Mouse (Mus musculus) small intestine, adult 2 months (tissue): ENCODE measurements around the gene Rab11fip2. TPM values are rescaled to one million over a fixed set of nuclear protein-coding genes. Genes with fewer than 3 reads are reported as not detected.

ENCODE experiments used
- H3K27ac ChIP-seq: fragments of 200-500 bp; 2 replicates; pipeline ENCODE4 v1.5.1; 2012; ENCODE audit warnings: low read depth, low read length, control low read depth, inconsistent platforms; ENCODE audit not compliant: insufficient read depth
- H3K27me3 ChIP-seq: fragments of 200-500 bp; 2 replicates; pipeline ENCODE4 v1.6.1; 2012; ENCODE audit warnings: mild to moderate bottlenecking, moderate library complexity, low read length, inconsistent platforms; ENCODE audit not compliant: control insufficient read depth, insufficient read depth
- H3K36me3 ChIP-seq: fragments of 200-500 bp; 2 replicates; pipeline ENCODE4 v1.6.1; 2012; ENCODE audit warnings: mild to moderate bottlenecking, low read length, control low read depth, inconsistent platforms; ENCODE audit not compliant: control insufficient read depth, insufficient read depth
- H3K4me1 ChIP-seq: fragments of 200-500 bp; 2 replicates; pipeline ENCODE4 v1.6.1; 2012; ENCODE audit warnings: low read length, inconsistent platforms, mixed read lengths; ENCODE audit not compliant: control insufficient read depth, insufficient read depth, insufficient read length
- H3K4me3 ChIP-seq: fragments of 200-500 bp; 2 replicates; pipeline ENCODE4 v1.5.1; 2012; ENCODE audit warnings: low read depth, mild to moderate bottlenecking, control low read depth, inconsistent platforms, low read length, moderate library complexity
- CTCF ChIP-seq: fragments of 200-500 bp; IDR thresholded peaks from 2 replicates; pipeline ENCODE4 v1.5.1; 2012; ENCODE audit warnings: low read depth, mild to moderate bottlenecking, control low read depth, inconsistent platforms, low read length, moderate library complexity, mixed read lengths; ENCODE audit not compliant: insufficient replicate concordance, insufficient read length; ENCODE audit errors: extremely low read depth
- POLR2A ChIP-seq: fragments of 200-500 bp; IDR thresholded peaks from 2 replicates; pipeline ENCODE4 v1.6.1; 2012; ENCODE audit warnings: low read depth, mild to moderate bottlenecking, control low read depth, inconsistent platforms, low read length, moderate library complexity
- WGBS: fragments of 180-500 bp; shearing (Covaris S2); methylation state at CpG from one replicate; pipeline ENCODE4 v1.1.7; 2018; 5-methylcytosine and 5-hydroxymethylcytosine counted together
- polyA plus RNA-seq: library from polyadenylated mRNA; depleted of rRNA; stranded (reverse); fragments of >200 nt; gene quantifications from 2 replicates; pipeline ENCODE4 v1.2.3, GENCODE M21; 2012; rRNA removed

Gene Rab11fip2
- polyA plus RNA-seq = 0.19 and 0.42 TPM in 2 replicates

GRCm38 (mm10) chr19:59943322-59943871 is at the start of gene Rab11fip2:
Rab11fip2 (minus strand) TSS chr19:59943654.
- TF ChIP-seq POLR2A = peak; percentile 85
- TF ChIP-seq CTCF = no peak
- 1% methylated on average over 70 of the region's 72 CpGs for WGBS
- H3K4me3 ChIP-seq = peak within 1 kb of the TSS; percentile 98

GRCm38 (mm10) chr19:59981588-59981987 is 38.1 kb upstream of the Rab11fip2 start:
- Histone ChIP-seq H3K27me3 (no peaks in the 10 kb centered on the region), H3K4me1 (no peaks in the 10 kb centered on the region), H3K4me3 (no peak overlapping the region), H3K36me3 (no peaks in the 10 kb centered on the region), H3K27ac (no peak overlapping the region)
- WGBS = 89% methylated on average over 1 of the region's 1 CpGs
- no peak for TF ChIP-seq CTCF
- TF ChIP-seq POLR2A = no peak

More at GRCm38 (mm10) chr19:59943322-59943871, at the start of gene Rab11fip2:
- Histone ChIP-seq H3K4me1 (peaks cover 2% of the 10 kb centered on the region), H3K27me3 (no peaks in the 10 kb centered on the region), H3K36me3 (no peaks in the 10 kb centered on the region), H3K27ac (peak within 1 kb of the TSS; percentile 91)

- WGBS = 67% methylated on average over 3 of the region's 3 CpGs
- no peaks in the 10 kb centered on the region for H3K4me1 ChIP-seq
- no peaks in the 10 kb centered on the region for H3K36me3 ChIP-seq
- no peaks in the 10 kb centered on the region for H3K27me3 ChIP-seq
- no peak overlapping the region for H3K4me3 ChIP-seq
- TF ChIP-seq POLR2A (no peak), CTCF (no peak)
- no peak overlapping the region for H3K27ac ChIP-seq
These were observed 11.5 kb upstream of the Rab11fip2 start for GRCm38 (mm10) chr19:59954936-59955335.

GRCm38 (mm10) chr19:59949731-59950130 is 6.3 kb upstream of the Rab11fip2 start:
- TF ChIP-seq CTCF (no peak), POLR2A (no peak)
- Histone ChIP-seq H3K4me1 (no peaks in the 10 kb centered on the region), H3K36me3 (no peaks in the 10 kb centered on the region), H3K4me3 (no peak overlapping the region), H3K27me3 (no peaks in the 10 kb centered on the region), H3K27ac (no peak overlapping the region)
- 86% methylated on average over 5 of the region's 5 CpGs for WGBS

GRCm38 (mm10) chr19:59942716-59943321 is 635 bp downstream of the Rab11fip2 start:
- WGBS = 4% methylated on average over 27 of the region's 27 CpGs
- Histone ChIP-seq H3K27ac (peak overlapping the region; percentile 91), H3K4me3 (peak overlapping the region; percentile 98), H3K4me1 (peaks cover 2% of the 10 kb centered on the region), H3K27me3 (no peaks in the 10 kb centered on the region), H3K36me3 (no peaks in the 10 kb centered on the region)
- TF ChIP-seq POLR2A = no peak
- no peak for TF ChIP-seq CTCF

GRCm38 (mm10) chr19:59939711-59940110 is 3.7 kb downstream of the Rab11fip2 start:
- Histone ChIP-seq H3K36me3 (no peaks in the 10 kb centered on the region), H3K27me3 (no peaks in the 10 kb centered on the region), H3K4me3 (no peak overlapping the region), H3K27ac (no peak overlapping the region), H3K4me1 (peaks cover 2% of the 10 kb centered on the region)
- WGBS = 81% methylated on average over 5 of the region's 5 CpGs
- no peak for TF ChIP-seq POLR2A
- TF ChIP-seq CTCF = no peak

GRCm38 (mm10) chr19:59932085-59932484 is 11.4 kb downstream of the Rab11fip2 start:
- TF ChIP-seq CTCF = no peak
- no peak for TF ChIP-seq POLR2A
- Histone ChIP-seq H3K27me3 (no peaks in the 10 kb centered on the region), H3K4me3 (no peak overlapping the region), H3K36me3 (no peaks in the 10 kb centered on the region), H3K27ac (no peak overlapping the region), H3K4me1 (no peaks in the 10 kb centered on the region)
- WGBS = 92% methylated on average over 10 of the region's 10 CpGs

- no peaks in the 10 kb centered on the region for H3K36me3 ChIP-seq
- no peak overlapping the region for H3K4me3 ChIP-seq
- H3K27me3 ChIP-seq = no peaks in the 10 kb centered on the region
- TF ChIP-seq CTCF (no peak), POLR2A (no peak)
- no peaks in the 10 kb centered on the region for H3K4me1 ChIP-seq
- no peak overlapping the region for H3K27ac ChIP-seq
- WGBS = 78% methylated on average over 4 of the region's 4 CpGs
These were observed 14.8 kb downstream of the Rab11fip2 start for GRCm38 (mm10) chr19:59928672-59929071.
